Mouse (Mus musculus) small intestine, adult 2 months (tissue): ENCODE data around the gene Trmt11.

Experiments
- CTCF ChIP-seq: fragments of 200-500 bp; IDR thresholded peaks from 2 replicates; pipeline ENCODE4 v1.5.1; 2012; ENCODE audit warnings: low read depth, mild to moderate bottlenecking, control low read depth, inconsistent platforms, low read length, moderate library complexity, mixed read lengths; ENCODE audit not compliant: insufficient replicate concordance, insufficient read length; ENCODE audit errors: extremely low read depth
- POLR2A ChIP-seq: fragments of 200-500 bp; IDR thresholded peaks from 2 replicates; pipeline ENCODE4 v1.6.1; 2012; ENCODE audit warnings: low read depth, mild to moderate bottlenecking, control low read depth, inconsistent platforms, low read length, moderate library complexity

DNA sequence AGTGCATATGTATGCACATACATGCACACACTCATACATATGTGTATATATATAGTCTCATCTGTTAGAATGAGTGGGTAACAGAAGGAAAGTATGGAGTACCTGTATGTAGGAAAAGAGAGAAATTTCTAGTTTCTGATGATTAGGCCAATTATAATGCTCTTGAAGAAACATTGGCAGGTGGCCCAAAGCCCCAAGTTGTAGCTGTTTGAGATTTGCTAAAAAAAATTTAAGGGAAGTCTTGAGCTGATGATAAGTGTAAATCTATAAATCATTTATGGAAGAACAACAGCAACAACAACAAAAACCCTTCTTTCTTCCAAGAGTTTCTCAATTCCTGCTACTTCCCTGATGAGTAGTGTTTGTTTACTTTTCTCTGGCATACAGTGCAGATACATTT lies 29.4 kb upstream of the Trmt11 start:
- no peak for TF ChIP-seq POLR2A
- TF ChIP-seq CTCF = no peak
